Mouse (Mus musculus) heart, embryonic 12.5 days (tissue): ENCODE measurements around the gene Polr3gl. TPM values are rescaled to one million over a fixed set of nuclear protein-coding genes. Genes with fewer than 3 reads are reported as not detected.
"Not testable (repeated sequence)": the region's sequence is repeated elsewhere in the genome, so short reads cannot be mapped to it uniquely, and the experiment has no call there.

ENCODE experiments used
- ATAC-seq: fragments of 200-750 bp; cut with Nextera tagmentation; 2 replicates; pipeline ENCODE4 v1.8.0; 2017; ENCODE audit warnings: moderate TSS enrichment, moderate library complexity; ENCODE audit not compliant: insufficient number of reproducible peaks, low FRiP score
- H3K27ac ChIP-seq: fragments of 300-500 bp; sonication (generic); 2 replicates; pipeline ENCODE4 v1.5.1; 2016; ENCODE audit warnings: mild to moderate bottlenecking, moderate library complexity; ENCODE audit not compliant: poor library complexity, severe bottlenecking
- H3K27me3 ChIP-seq: fragments of 300-500 bp; sonication (generic); replicated peaks from 2 replicates; pipeline ENCODE4 v1.6.1; 2016; ENCODE audit warnings: mild to moderate bottlenecking, moderate library complexity
- H3K36me3 ChIP-seq: fragments of 300-500 bp; sonication (generic); 2 replicates; pipeline ENCODE4 v1.6.1; 2016; ENCODE audit warnings: mild to moderate bottlenecking, moderate library complexity
- H3K4me1 ChIP-seq: fragments of 300-500 bp; sonication (generic); replicated peaks from 2 replicates; pipeline ENCODE4 v1.6.1; 2016; ENCODE audit warnings: mild to moderate bottlenecking
- H3K4me2 ChIP-seq: fragments of 300-500 bp; sonication (generic); 2 replicates; pipeline ENCODE4 v1.6.1; 2016; ENCODE audit warnings: mild to moderate bottlenecking, moderate library complexity
- H3K4me3 ChIP-seq: fragments of 300-500 bp; sonication (generic); 2 replicates; pipeline ENCODE4 v1.5.1; 2016; ENCODE audit warnings: mild to moderate bottlenecking
- H3K9ac ChIP-seq: fragments of 300-500 bp; sonication (generic); 2 replicates; pipeline ENCODE4 v1.6.1; 2016; ENCODE audit warnings: mild to moderate bottlenecking, moderate library complexity
- H3K9me3 ChIP-seq: fragments of 300-500 bp; sonication (generic); replicated peaks from 2 replicates; pipeline ENCODE4 v1.6.1; 2016; ENCODE audit warnings: mild to moderate bottlenecking, moderate library complexity
- WGBS: fragments of 180-500 bp; shearing (Covaris S2); methylation state at CpG from one replicate; pipeline ENCODE4 v1.1.7; 2016; 5-methylcytosine and 5-hydroxymethylcytosine counted together
- polyA plus RNA-seq: library from polyadenylated mRNA; unstranded; fragments of >200 nt; fragmentation: Nextera tagmentation; extraction: Ambion mirVana; gene quantifications from 2 replicates; pipeline ENCODE4 v1.2.1, GENCODE M21; 2016

The Polr3gl gene
- polyA plus RNA-seq, 1 experiment from 2014 or later, result 39.3 TPM

GRCm38 (mm10) chr3:96606618-96607017, 12.6 kb upstream of the Polr3gl start:
- no peak overlapping the region for H3K27ac ChIP-seq
- H3K27me3 ChIP-seq, result no peaks in the 10 kb centered on the region
- H3K36me3 ChIP-seq, result peaks cover 28% of the 10 kb centered on the region; the same call in 1 of the 2 replicates
- no peak for ATAC-seq
- no peaks in the 10 kb centered on the region for H3K9me3 ChIP-seq
- H3K9ac ChIP-seq, result no peak overlapping the region
- H3K4me1 ChIP-seq, result peaks cover 32% of the 10 kb centered on the region
- H3K4me3 ChIP-seq, result no peak overlapping the region
- H3K4me2 ChIP-seq, result no peak overlapping the region
- 80% methylated on average over 4 of the region's 4 CpGs for WGBS

- Histone ChIP-seq H3K4me1 (peaks cover 32% of the 10 kb centered on the region), H3K36me3 (peaks cover 25% of the 10 kb centered on the region; the same call in 1 of the 2 replicates)
- H3K9ac ChIP-seq, H3K27ac ChIP-seq, H3K4me3 ChIP-seq, H3K27me3 ChIP-seq, H3K4me2 ChIP-seq, ATAC-seq, H3K9me3 ChIP-seq: not testable (repeated sequence)
- 92% methylated on average over 4 of the region's 4 CpGs for WGBS
These were observed 12.0 kb upstream of the Polr3gl start for GRCm38 (mm10) chr3:96606007-96606406.

DNA sequence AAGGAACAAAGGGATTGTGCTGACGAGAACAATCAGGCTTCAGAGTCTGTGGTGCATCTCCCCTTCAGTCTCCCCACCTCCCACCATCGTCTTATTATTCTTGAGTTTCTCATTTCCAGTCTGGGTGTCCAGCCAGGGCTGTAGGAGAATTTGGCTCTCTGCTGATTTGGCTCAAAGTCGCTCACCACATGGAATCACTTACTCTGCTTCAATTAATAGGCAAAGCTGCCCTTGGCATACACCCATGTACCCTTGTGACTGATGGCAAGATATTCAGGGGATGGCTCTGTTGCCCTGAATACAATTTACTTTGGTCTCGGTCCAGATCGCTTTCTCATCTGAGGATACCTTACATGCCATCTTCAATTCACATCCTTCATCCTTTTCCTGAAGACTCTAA, 9.3 kb upstream of the Polr3gl start:
- Histone ChIP-seq H3K4me1 (peaks cover 38% of the 10 kb centered on the region), H3K9ac (peak overlapping the region; percentile 54; the same call in 1 of the 2 replicates), H3K4me2 (peak overlapping the region; percentile 81), H3K27me3 (0 out of 2 replicates have a peak, but pooled peaks cover 5% of the 10 kb centered on the region), H3K27ac (no peak overlapping the region), H3K36me3 (peaks cover 12% of the 10 kb centered on the region; the same call in 1 of the 2 replicates), H3K4me3 (peak overlapping the region; percentile 88), H3K9me3 (no peaks in the 10 kb centered on the region)
- no peak for ATAC-seq
- WGBS, result 73% methylated on average over 5 of the region's 5 CpGs

DNA sequence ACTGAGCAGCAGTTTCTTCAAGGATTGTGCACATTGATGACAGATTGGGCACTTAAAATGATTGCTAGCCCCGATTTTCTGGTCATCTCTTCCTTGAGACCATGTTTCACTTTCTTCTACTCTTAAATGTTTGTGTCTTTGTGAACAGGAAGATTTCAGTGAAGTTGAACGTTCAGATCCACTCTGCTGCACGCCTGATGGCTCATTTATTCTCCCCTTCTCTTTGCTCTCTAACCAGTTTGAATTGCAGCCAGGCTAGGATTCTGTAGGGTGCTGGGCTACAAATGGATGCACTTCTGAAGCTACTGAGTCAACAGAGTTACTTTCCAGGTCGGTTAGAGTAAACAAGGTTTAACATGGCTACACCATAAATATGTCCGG, 8.7 kb upstream of the Polr3gl start:
- ATAC-seq, result no peak
- Histone ChIP-seq H3K27ac (peak overlapping the region; percentile 98), H3K9me3 (no peaks in the 10 kb centered on the region), H3K4me1 (peaks cover 39% of the 10 kb centered on the region), H3K4me2 (peak overlapping the region; percentile 81), H3K4me3 (peak overlapping the region; percentile 88), H3K36me3 (peaks cover 12% of the 10 kb centered on the region; the same call in 1 of the 2 replicates), H3K9ac (peak overlapping the region; percentile 95), H3K27me3 (0 out of 2 replicates have a peak, but pooled peaks cover 5% of the 10 kb centered on the region)
- WGBS, result 54% methylated on average over 5 of the region's 5 CpGs

DNA sequence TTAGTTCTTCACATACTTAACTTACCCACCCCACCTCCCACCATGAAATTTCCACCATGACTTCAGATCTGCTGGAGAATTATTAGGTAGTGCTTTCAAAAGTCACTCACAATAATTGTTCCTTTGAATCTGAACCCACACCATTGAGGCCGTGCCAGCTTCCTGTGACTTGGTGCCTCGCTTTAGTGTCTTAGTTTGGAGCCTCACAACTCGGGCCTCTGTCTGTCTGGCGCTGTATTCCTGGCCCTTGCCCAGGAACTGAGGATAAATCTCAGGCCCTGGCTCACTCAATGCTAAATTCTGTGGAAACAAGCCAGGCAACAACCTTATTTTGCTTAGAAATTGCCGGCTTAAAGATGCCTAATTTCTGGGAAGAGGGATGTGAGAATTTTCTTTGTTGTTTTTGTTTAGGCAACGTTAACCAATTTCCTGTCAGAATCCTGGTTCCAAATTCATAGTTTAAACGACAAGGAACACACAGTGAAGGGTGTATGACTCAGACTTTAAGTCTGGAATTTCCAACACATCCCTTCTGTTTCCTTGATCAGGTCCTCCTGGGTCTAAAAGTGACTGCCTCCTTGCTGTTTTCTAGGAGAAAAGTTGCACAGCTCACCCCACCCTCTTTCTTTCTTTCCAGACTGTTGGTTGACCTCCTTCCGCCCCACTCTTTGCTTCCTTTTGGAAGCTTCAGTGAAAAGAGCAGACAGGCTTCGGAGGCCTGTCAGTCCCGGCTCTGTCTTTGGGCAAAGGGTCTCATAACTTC, 8.1 kb upstream of the Polr3gl start:
- WGBS, result 28% methylated on average over 10 of the region's 10 CpGs
- Histone ChIP-seq H3K4me3 (peak overlapping the region; percentile 88), H3K9me3 (no peaks in the 10 kb centered on the region), H3K4me1 (peaks cover 45% of the 10 kb centered on the region), H3K4me2 (peak overlapping the region; percentile 81), H3K9ac (peak overlapping the region; percentile 95), H3K27me3 (0 out of 2 replicates have a peak, but pooled peaks cover 5% of the 10 kb centered on the region), H3K36me3 (peaks cover 12% of the 10 kb centered on the region; the same call in 1 of the 2 replicates), H3K27ac (peak overlapping the region; percentile 98)
- ATAC-seq, result no peak

DNA sequence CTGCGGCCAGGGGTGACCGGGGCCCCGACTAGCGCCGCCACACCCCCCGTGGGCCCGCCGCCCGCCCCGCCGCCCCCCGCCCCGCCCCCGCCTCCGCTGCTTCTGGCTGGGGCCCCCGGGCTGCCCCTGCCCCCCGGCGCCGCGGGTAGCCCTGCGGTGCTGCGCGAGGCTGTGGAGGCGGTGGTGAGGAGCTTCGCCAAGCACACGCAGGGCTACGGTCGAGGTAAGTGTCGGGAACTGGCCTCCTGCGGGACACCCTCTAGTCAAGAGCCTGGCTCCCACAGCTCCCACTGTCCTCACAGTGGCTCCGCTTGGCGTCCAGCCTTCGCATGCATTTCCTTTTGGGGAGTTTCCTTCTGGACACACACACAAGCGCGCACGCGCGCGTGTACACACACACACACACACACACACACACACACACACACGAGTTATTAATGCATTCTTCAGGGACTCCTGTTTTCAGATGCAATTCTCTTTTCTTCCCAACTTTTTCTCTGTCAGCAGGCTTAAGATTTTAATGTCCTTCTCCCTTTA, 7.3 kb upstream of the Polr3gl start:
- peaks cover 50% of the 10 kb centered on the region for H3K4me1 ChIP-seq

DNA sequence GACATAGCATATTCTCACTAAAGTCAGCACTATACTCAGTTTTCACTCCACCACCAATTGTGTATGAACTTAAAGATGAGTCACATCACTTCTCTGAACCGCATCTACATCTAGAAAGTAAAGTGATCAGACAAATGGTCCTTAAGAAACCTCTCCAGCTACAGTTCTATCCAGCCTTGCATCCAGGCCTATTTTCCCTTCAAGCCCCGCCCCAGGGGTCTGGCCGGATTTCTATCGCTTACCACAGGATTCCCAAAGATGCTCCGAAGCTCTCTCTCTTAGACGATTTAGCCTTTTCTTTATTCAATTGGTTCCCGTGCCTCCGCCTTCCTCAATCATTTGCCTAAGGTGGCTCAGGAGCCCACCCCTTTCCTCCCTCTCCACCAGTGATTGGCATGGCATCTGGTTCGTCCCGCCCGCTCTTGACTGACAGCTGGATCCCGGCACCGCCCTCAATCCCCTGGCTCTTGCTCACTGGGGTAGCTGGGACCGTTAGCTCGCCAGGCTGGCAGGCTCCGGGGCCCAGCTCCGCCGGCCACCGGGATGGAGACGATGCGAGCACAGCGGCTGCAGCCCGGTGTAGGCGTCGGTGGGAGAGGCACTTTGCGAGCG, 6.8 kb upstream of the Polr3gl start, which contains the start of gene Lix1l:
TSS of gene Lix1l (plus strand) at position 511 of the 612 bp plus-strand sequence.
- H3K36me3 ChIP-seq, result 0 out of 2 replicates have a peak, but pooled peaks cover 12% of the 10 kb centered on the region
- peak; percentile 92 for ATAC-seq
- WGBS, result 1% methylated on average over 25 of the region's 27 CpGs
- H3K4me1 ChIP-seq, result peaks cover 56% of the 10 kb centered on the region
- peak within 1 kb of the TSS; percentile 95 for H3K9ac ChIP-seq
- H3K27ac ChIP-seq, result peak within 1 kb of the TSS; percentile 98
- H3K9me3 ChIP-seq, result no peaks in the 10 kb centered on the region
- 0 out of 2 replicates have a peak, but pooled peaks cover 5% of the 10 kb centered on the region for H3K27me3 ChIP-seq
- H3K4me3 ChIP-seq, result peak within 1 kb of the TSS; percentile 88
- peak within 1 kb of the TSS; percentile 81 for H3K4me2 ChIP-seq

More for the DNA sequence above, 7.3 kb upstream of the Polr3gl start:
- 0 out of 2 replicates have a peak, but pooled peaks cover 5% of the 10 kb centered on the region for H3K27me3 ChIP-seq
- H3K27ac ChIP-seq, result peak overlapping the region; percentile 98
- no peaks in the 10 kb centered on the region for H3K9me3 ChIP-seq
- peak overlapping the region; percentile 88 for H3K4me3 ChIP-seq
- peaks cover 12% of the 10 kb centered on the region; the same call in 1 of the 2 replicates for H3K36me3 ChIP-seq
- ATAC-seq, result peak; percentile 57
- WGBS, result 2% methylated on average over 17 of the region's 40 CpGs
- peak overlapping the region; percentile 95 for H3K9ac ChIP-seq
- peak overlapping the region; percentile 81 for H3K4me2 ChIP-seq

- WGBS, result 83% methylated on average over 3 of the region's 3 CpGs
- no peak for ATAC-seq
- Histone ChIP-seq H3K27ac (no peak overlapping the region), H3K9me3 (no peaks in the 10 kb centered on the region), H3K9ac (peak overlapping the region; percentile 85; the same call in 1 of the 2 replicates), H3K4me1 (peaks cover 56% of the 10 kb centered on the region), H3K27me3 (0 out of 2 replicates have a peak, but pooled peaks cover 5% of the 10 kb centered on the region), H3K36me3 (0 out of 2 replicates have a peak, but pooled peaks cover 12% of the 10 kb centered on the region), H3K4me2 (no peak overlapping the region; the same call in 1 of the 2 replicates), H3K4me3 (no peak overlapping the region)
These were observed 5.4 kb upstream of the Polr3gl start for GRCm38 (mm10) chr3:96599411-96599810.

DNA sequence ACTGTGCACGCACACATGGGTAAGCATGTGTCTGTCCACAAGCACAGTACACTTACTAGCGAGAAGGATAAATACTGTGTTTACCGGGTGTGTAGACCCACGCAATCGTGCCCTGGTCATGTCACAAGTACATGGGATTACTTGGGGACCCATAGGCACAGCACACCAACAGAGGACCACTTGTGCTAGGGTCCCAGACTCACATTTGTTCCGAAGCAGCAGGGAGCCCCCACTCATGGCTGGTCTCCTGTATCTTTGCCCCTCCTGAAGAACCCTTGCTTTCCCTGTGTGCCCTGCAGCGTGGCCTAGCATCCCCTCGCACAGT, 5.0 kb upstream of the Polr3gl start:
- no peak for ATAC-seq
- H3K4me1 ChIP-seq, result peaks cover 53% of the 10 kb centered on the region
- H3K9ac ChIP-seq, result peak overlapping the region; percentile 85; the same call in 1 of the 2 replicates
- H3K4me3 ChIP-seq, result peak overlapping the region; percentile 65; the same call in 1 of the 2 replicates
- 65% methylated on average over 8 of the region's 8 CpGs for WGBS
- peak overlapping the region; percentile 90 for H3K4me2 ChIP-seq
- no peaks in the 10 kb centered on the region for H3K9me3 ChIP-seq
- 0 out of 2 replicates have a peak, but pooled peaks cover 8% of the 10 kb centered on the region for H3K36me3 ChIP-seq
- no peak overlapping the region for H3K27ac ChIP-seq
- H3K27me3 ChIP-seq, result 0 out of 2 replicates have a peak, but pooled peaks cover 5% of the 10 kb centered on the region

DNA sequence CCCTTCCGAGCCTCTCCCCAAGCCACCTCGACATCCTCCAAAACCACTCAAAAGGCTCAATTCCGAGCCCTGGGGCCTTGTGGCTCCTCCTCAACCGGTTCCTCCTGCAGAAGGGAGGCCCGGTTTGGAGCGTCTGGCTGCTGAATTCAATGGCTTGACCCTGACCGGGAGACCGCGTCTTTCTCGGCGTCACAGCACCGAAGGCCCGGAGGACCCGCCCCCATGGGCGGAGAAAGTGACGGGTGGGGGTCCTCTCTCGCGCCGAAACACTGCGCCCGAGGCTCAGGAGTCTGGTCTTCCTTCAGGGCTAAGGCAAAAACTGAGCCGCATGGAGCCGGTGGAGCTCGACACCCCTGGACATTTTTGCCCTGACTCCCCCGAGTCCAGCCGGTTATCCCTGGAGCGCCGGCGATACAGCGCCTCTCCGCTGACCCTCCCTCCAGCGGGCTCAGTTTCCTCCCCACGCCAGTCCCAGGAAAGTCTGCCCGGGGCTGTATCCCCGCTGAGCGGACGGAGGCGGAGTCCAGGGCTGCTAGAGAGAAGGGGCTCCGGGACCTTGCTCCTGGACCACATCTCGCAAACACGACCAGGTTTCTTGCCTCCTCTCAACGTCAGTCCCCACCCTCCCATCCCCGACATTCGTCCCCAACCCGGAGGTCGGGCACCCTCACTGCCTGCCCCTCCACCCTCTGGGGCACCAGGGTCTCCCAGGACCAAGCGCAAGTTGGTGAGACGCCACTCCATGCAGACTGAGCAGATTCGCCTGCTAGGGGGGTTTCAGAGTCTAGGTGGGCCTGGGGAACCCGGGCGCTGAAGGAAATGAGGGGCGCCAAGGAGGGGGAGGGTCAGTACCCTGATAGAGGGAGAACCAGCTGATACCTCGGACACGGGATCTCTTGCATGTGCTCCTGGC, 4.4 kb upstream of the Polr3gl start:
- no peaks in the 10 kb centered on the region for H3K9me3 ChIP-seq
- ATAC-seq, result no peak

More for the DNA sequence above, 4.4 kb upstream of the Polr3gl start:
- peak overlapping the region; percentile 74 for H3K27ac ChIP-seq
- H3K27me3 ChIP-seq, result 0 out of 2 replicates have a peak, but pooled peaks cover 5% of the 10 kb centered on the region
- H3K9ac ChIP-seq, result peak overlapping the region; percentile 85
- peak overlapping the region; percentile 90 for H3K4me2 ChIP-seq
- peaks cover 47% of the 10 kb centered on the region for H3K4me1 ChIP-seq
- 0 out of 2 replicates have a peak, but pooled peaks cover 2% of the 10 kb centered on the region for H3K36me3 ChIP-seq
- H3K4me3 ChIP-seq, result peak overlapping the region; percentile 65
- 3% methylated on average over 54 of the region's 54 CpGs for WGBS
